Mouse (Mus musculus) kidney, adult 2 months (tissue): ENCODE data around the gene Nudt13. TPM values are rescaled to one million over a fixed set of nuclear protein-coding genes. Genes with fewer than 3 reads are reported as not detected.
A peak's percentile ranks its signal among the peaks of the same experiment; 100 is the strongest.

ENCODE experiments used
- DNase-seq: peaks from one replicate; pipeline ENCODE4 v3.0.0; 2021
- H3K27ac ChIP-seq: fragments of 200-500 bp; 2 replicates; pipeline ENCODE4 v1.5.1; 2012; ENCODE audit warnings: low read depth, low read length, control low read depth, inconsistent platforms; ENCODE audit not compliant: insufficient read depth
- H3K27me3 ChIP-seq: fragments of 200-500 bp; replicated peaks from 2 replicates; pipeline ENCODE4 v1.6.1; 2012; ENCODE audit warnings: mild to moderate bottlenecking, moderate library complexity, low read length, inconsistent platforms; ENCODE audit not compliant: control insufficient read depth, insufficient read depth
- H3K36me3 ChIP-seq: fragments of 200-500 bp; 2 replicates; pipeline ENCODE4 v1.6.1; 2012; ENCODE audit warnings: mild to moderate bottlenecking, moderate library complexity, low read length, inconsistent platforms; ENCODE audit not compliant: control insufficient read depth, insufficient read depth
- H3K4me1 ChIP-seq: fragments of 200-500 bp; 2 replicates; pipeline ENCODE4 v1.6.1; 2011; ENCODE audit warnings: low read length; ENCODE audit not compliant: control insufficient read depth, insufficient read depth
- H3K4me3 ChIP-seq: fragments of 200-500 bp; 2 replicates; pipeline ENCODE4 v1.5.1; 2011; ENCODE audit warnings: mild to moderate bottlenecking, low read depth, low read length, control low read depth; ENCODE audit not compliant: insufficient read depth
- CTCF ChIP-seq: fragments of 200-500 bp; conservative IDR thresholded peaks from 2 replicates; pipeline ENCODE4 v1.5.1; 2011; ENCODE audit warnings: low read depth, mild to moderate bottlenecking, control low read depth, low read length, moderate library complexity, mixed read lengths; ENCODE audit not compliant: insufficient read depth, insufficient read length
- POLR2A ChIP-seq: fragments of 200-500 bp; IDR thresholded peaks from one replicate; pipeline ENCODE4 v1.6.1; 2011; ENCODE audit warnings: low read depth, low read length, control low read depth
- WGBS: fragments of 180-500 bp; shearing (Covaris S2); methylation state at CpG from one replicate; pipeline ENCODE4 v1.1.7; 2018; 5-methylcytosine and 5-hydroxymethylcytosine counted together
- polyA plus RNA-seq: library from polyadenylated mRNA; depleted of rRNA; stranded (reverse); fragments of >200 nt; gene quantifications from 2 replicates; pipeline ENCODE4 v1.2.3, GENCODE M21; 2012; rRNA removed

The Nudt13 gene
- polyA plus RNA-seq, 1 experiment, result 22.4 TPM

DNA sequence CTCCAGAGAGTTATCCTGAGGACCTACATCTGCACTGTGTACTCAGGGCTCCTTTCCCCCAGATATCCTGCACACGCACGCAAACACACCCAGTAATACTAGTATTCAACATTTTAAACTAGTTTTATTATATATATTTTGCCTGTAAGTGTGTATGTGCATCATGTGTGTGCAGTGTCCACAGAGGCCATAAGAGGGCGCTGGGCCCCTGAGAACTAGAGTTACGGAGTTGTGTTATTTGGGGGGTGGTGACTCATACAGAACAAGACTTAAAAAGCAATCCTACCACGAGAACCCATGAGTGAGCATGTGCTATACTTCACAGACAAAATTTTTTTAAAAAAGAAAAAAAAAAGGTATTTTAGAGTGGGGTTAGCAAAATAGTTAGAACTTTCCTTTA is 44.9 kb downstream of the Nudt13 start:
- Histone ChIP-seq H3K27me3 (no peaks in the 10 kb centered on the region), H3K4me3 (no peak overlapping the region), H3K27ac (no peak overlapping the region), H3K4me1 (no peaks in the 10 kb centered on the region), H3K36me3 (no peaks in the 10 kb centered on the region)
- TF ChIP-seq CTCF (no peak), POLR2A (no peak)
- 96% methylated on average over 5 of the region's 5 CpGs for WGBS
- DNase-seq, result no peak

DNA sequence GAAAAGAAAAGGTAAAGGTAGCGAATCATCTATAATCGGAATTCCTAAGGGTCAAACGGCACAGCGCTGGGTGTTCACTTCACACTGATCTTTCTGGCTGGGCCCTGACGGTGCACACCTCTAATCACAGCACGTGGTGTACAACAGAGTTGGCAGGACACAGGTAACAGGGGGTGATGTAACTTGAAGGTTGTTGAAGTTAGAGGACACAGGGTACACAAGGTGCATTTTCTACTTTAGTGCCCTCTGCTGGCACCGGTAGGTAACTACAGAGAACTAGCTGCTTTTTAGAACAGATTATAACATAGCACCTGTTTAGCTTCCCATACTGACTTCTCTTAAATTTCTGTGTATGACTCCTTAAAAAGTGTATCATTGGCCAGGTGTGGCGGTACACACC is 45.7 kb downstream of the Nudt13 start:
- no peaks in the 10 kb centered on the region for H3K4me1 ChIP-seq
- no peaks in the 10 kb centered on the region for H3K27me3 ChIP-seq
- WGBS, result 80% methylated on average over 8 of the region's 8 CpGs
- no peak overlapping the region for H3K27ac ChIP-seq
- H3K4me3 ChIP-seq, result no peak overlapping the region
- peak; percentile 47 for DNase-seq
- H3K36me3 ChIP-seq, result no peaks in the 10 kb centered on the region
- TF ChIP-seq CTCF (peak; percentile 32; the same call in 1 of the 2 replicates), POLR2A (no peak)

DNA sequence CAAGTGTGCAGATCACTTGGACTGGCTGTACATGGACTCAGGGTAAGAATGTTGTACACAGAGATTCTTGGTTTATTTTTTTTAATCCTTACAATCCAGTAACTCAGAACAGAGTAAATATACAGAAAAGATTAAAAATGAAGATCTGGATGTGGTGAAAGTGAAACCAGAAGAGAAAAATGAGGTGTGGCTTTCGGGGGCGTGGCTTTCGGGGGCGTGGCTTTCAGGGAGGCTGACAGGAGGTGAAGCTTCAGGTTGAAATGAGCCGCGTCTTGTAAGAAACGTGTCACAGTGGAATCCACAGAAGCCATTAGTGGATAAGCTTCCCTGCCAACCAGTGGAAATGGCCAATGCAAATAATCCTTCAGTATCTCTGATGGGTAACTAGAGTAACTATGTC is 46.4 kb downstream of the Nudt13 start:
- 80% methylated on average over 7 of the region's 7 CpGs for WGBS
- DNase-seq, result no peak
- no peak overlapping the region for H3K4me3 ChIP-seq

DNA sequence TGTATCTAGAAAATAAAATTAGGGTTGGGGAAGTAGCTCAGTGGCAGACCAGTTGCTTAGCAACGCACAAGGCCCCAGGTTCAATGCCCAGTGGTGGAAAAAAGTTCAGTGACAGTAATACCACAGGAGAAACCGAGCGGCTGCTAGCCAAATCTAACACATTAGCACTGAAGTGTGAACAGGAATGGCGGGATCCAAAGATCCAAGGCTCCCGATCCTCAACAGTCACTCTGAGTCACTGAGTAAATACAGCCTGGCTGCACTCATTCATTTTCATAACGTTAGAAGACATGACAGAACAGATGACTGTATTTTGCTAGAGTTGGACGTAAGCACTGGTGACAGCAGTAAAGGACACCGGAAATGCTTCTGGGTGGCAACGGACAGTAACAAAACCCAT is 51.4 kb downstream of the Nudt13 start:
- WGBS, result 73% methylated on average over 9 of the region's 9 CpGs
- no peaks in the 10 kb centered on the region; the same call in 1 of the 2 replicates for H3K4me1 ChIP-seq
- H3K36me3 ChIP-seq, result no peaks in the 10 kb centered on the region
- H3K4me3 ChIP-seq, result no peak overlapping the region
- no peaks in the 10 kb centered on the region for H3K27me3 ChIP-seq
- TF ChIP-seq POLR2A, result no peak
- no peak for TF ChIP-seq CTCF
- H3K27ac ChIP-seq, result no peak overlapping the region
- DNase-seq, result no peak

More for the DNA sequence above, 46.4 kb downstream of the Nudt13 start:
- Histone ChIP-seq H3K27me3 (no peaks in the 10 kb centered on the region), H3K27ac (no peak overlapping the region), H3K36me3 (no peaks in the 10 kb centered on the region), H3K4me1 (no peaks in the 10 kb centered on the region)
- TF ChIP-seq CTCF (no peak), POLR2A (no peak)

DNA sequence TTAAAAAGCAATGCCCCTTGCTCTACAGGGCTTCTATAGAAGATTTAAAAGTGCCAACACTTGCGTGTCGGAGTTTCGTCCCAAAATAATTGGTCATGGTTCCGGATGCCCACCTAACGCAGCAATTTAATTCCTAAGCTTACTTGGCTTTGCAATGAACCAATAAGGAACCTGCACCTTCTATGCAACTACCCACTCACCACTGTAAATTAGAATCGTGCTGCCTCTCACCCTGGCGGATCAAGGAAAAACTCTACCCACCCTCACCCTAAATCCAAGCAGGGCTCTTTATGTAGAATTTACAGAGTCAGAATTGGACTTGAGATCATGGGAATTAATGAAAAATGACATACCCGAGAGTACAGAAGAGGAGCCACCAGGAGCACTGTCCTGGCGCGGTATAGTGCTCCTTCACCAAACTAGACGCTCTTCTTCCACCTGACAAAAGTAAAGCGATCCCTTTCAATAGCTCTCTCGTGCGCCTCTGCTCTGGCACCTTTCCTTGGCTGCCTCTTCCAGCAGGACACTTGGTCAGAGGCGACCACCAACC is 53.0 kb downstream of the Nudt13 start:
- peak overlapping the region; percentile 63 for H3K27ac ChIP-seq
- 1% methylated on average over 15 of the region's 15 CpGs for WGBS
- H3K4me1 ChIP-seq, result no peaks in the 10 kb centered on the region; the same call in 1 of the 2 replicates
- H3K27me3 ChIP-seq, result no peaks in the 10 kb centered on the region
- no peak for TF ChIP-seq CTCF
- TF ChIP-seq POLR2A, result no peak
- H3K4me3 ChIP-seq, result peak overlapping the region; percentile 79
- no peak for DNase-seq
- no peaks in the 10 kb centered on the region for H3K36me3 ChIP-seq

DNA sequence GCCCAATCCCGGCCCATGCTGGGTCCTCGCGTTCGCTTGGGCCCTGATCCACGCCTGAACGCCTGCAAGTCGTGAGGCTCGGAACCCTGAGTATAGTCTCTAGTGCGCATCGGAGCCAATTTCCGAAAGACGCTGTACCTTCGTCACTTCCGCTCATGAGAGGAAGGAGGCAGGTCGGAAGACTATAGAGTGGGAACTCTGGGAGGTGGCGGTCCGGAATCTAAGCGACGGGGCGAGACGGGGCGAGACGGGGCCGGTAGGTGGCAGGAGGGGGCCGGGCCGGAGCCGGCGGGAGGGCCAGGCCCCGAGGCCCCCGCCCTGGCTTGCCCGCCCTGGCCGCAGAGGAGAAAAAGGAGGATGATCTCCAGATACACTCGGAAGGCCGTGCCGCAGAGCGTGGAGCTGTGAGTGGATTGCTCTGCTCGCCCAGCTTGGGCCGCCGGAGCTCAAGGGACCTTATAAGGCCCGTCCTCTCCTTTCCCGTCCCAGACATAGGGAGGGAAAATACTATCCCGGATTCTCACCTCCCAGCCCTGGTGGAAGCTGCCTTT is 53.6 kb downstream of the Nudt13 start, which contains the start of the genes Ecd and Fam149b:
Gene Ecd, minus strand, starts transcription at position 131 of the 551 bp plus-strand sequence.
Gene Fam149b, plus strand, starts transcription at position 172 of the 551 bp plus-strand sequence.
- DNase-seq, result peak; percentile 97
- Histone ChIP-seq H3K36me3 (no peaks in the 10 kb centered on the region), H3K4me3 (peak within 1 kb of the TSS; percentile 79), H3K27me3 (no peaks in the 10 kb centered on the region), H3K4me1 (no peaks in the 10 kb centered on the region; the same call in 1 of the 2 replicates), H3K27ac (peak within 1 kb of the TSS; percentile 77)
- TF ChIP-seq CTCF, result peak; percentile 31; the same call in 1 of the 2 replicates
- TF ChIP-seq POLR2A, result peak; percentile 32
- WGBS, result under 1% methylated on average over 42 of the region's 42 CpGs

DNA sequence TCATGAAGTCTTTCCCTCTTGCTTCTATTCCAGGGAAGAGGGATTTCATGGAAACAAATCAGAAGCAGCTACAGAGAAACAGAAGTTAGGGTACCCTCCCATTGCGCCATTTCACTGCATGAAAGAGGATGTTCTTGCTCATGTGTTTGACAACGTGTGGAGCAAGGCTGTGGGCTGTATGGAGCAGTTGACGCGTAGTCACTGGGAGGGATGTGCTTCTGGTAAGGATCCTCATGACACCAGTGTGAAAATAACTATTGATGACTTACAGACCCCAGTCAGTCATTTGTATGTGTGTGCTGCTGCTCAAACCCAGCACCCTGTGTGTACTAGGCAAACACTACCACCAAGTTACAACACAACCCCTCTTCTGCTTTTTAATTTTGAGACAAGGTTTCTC is 68.7 kb downstream of the Nudt13 start:
- no peaks in the 10 kb centered on the region for H3K27me3 ChIP-seq
- H3K4me1 ChIP-seq, result no peaks in the 10 kb centered on the region
- no peak overlapping the region for H3K27ac ChIP-seq
- TF ChIP-seq POLR2A, result no peak
- no peak for TF ChIP-seq CTCF
- WGBS, result 87% methylated on average over 4 of the region's 4 CpGs
- no peak overlapping the region for H3K4me3 ChIP-seq
- H3K36me3 ChIP-seq, result peaks cover 6% of the 10 kb centered on the region
- DNase-seq, result no peak

Other genes with a start within 250 kb of the Nudt13 start
- gene Saysd1, start 156.2 kb upstream of the Nudt13 start, polyA plus RNA-seq, result 10.8 and 11.4 TPM in 2 replicates
- gene Kcnk5, start 112.9 kb upstream of the Nudt13 start, polyA plus RNA-seq, result 32.0 and 34.2 TPM in 2 replicates
- gene Kcnk16, start 25.5 kb upstream of the Nudt13 start, polyA plus RNA-seq, result not detected in 2 replicates
- 21.4 and 22.7 TPM in 2 replicates for gene Ecd, start 53.4 kb downstream of the Nudt13 start, polyA plus RNA-seq
- 38.4 and 39.3 TPM in 2 replicates for gene Fam149b, start 53.5 kb downstream of the Nudt13 start, polyA plus RNA-seq
- gene Dnajc9, start 94.2 kb downstream of the Nudt13 start, polyA plus RNA-seq, result 13.6 and 16.9 TPM in 2 replicates
- 59.5 and 63.7 TPM in 2 replicates for gene Mrps16, start 98.9 kb downstream of the Nudt13 start, polyA plus RNA-seq
- gene Cfap70, start 157.5 kb downstream of the Nudt13 start, polyA plus RNA-seq, result 0.77 and 1.0 TPM in 2 replicates
- 84.0 and 92.2 TPM in 2 replicates for gene Anxa7, start 185.4 kb downstream of the Nudt13 start, polyA plus RNA-seq
- 0.19 and 0.45 TPM in 2 replicates for gene Mss51, start 202.2 kb downstream of the Nudt13 start, polyA plus RNA-seq